Mouse (Mus musculus) thymus, adult 2 months (tissue): ENCODE data around the gene Napepld.

Source experiments
- CTCF ChIP-seq: fragments of 200-500 bp; IDR thresholded peaks from 2 replicates; pipeline ENCODE4 v1.5.1; 2012; ENCODE audit warnings: mild to moderate bottlenecking, control low read depth, low read length, moderate library complexity, borderline replicate concordance; ENCODE audit not compliant: control insufficient read depth, poor library complexity, insufficient read depth; ENCODE audit errors: extremely low read depth
- POLR2A ChIP-seq: fragments of 200-500 bp; IDR thresholded peaks from 2 replicates; pipeline ENCODE4 v1.6.1; 2012; ENCODE audit warnings: mild to moderate bottlenecking, low read length, control low read depth, moderate library complexity; ENCODE audit not compliant: control insufficient read depth, poor library complexity, insufficient read depth; ENCODE audit errors: extremely low read depth

GRCm38 (mm10) chr5:21660850-21661249 is 40.3 kb downstream of the Napepld start:
- no peak for TF ChIP-seq CTCF
- no peak for TF ChIP-seq POLR2A
